Mouse (Mus musculus) layer of hippocampus, postnatal 10 days (tissue): ENCODE results near the gene 1700122O11Rik. TPM values are rescaled to one million over a fixed set of nuclear protein-coding genes. Genes with fewer than 3 reads are reported as not detected.

Experiments used
- total RNA-seq, 2 experiments: library from RNA; stranded (reverse); gene quantifications; 2 replicates each; pipeline ENCODE4 v1.2.3; 2021

1700122O11Rik gene
- total RNA-seq, 2 experiments from 2014 or later: not detected

Other genes starting within 250 kb of the 1700122O11Rik start
- gene Mdfi, start 203.6 kb downstream of the 1700122O11Rik start, total RNA-seq: 1 to 10 TPM; 1.3 to 2.0 TPM
- gene Foxp4, start 113.6 kb downstream of the 1700122O11Rik start, total RNA-seq: 10 to 100 TPM; 51.1 to 57.6 TPM
- gene 1700067P10Rik, start 51.0 kb upstream of the 1700122O11Rik start, total RNA-seq: not detected
- gene 9830107B12Rik, start 108.0 kb upstream of the 1700122O11Rik start, total RNA-seq: not detected
- not detected for gene A530064D06Rik, start 129.0 kb upstream of the 1700122O11Rik start, total RNA-seq
- not detected for gene Trem1, start 194.5 kb upstream of the 1700122O11Rik start, total RNA-seq
- not detected for gene Trem3, start 209.5 kb upstream of the 1700122O11Rik start, total RNA-seq
- not detected for gene Treml4, start 226.0 kb upstream of the 1700122O11Rik start, total RNA-seq